Mouse (Mus musculus): ENCODE results near the gene Efcab11.

Gene Efcab11

DNA sequence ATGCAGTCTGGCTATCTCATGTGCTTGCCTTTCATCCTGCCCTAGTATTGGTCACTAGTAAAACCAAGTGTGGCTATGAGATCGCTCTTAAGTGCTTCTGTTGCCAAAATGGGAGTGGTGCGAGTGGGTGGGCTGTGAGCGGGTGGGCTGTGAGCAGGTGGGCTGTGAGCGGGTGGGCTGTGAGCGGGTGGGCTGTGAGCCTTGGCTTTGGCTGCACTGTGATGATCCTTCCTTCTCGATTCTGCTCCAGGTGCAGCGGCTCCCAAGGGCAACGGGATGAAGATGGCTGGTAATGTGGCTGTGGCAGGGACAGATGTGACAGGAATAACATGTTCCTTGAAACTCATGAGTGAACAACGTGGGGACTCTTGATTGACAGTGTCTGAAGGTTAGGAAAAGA, 128.0 kb downstream of the Efcab11 start:
- no peak for DNase-seq (ENCODE audit: low spot score in 2 of 2)

DNA sequence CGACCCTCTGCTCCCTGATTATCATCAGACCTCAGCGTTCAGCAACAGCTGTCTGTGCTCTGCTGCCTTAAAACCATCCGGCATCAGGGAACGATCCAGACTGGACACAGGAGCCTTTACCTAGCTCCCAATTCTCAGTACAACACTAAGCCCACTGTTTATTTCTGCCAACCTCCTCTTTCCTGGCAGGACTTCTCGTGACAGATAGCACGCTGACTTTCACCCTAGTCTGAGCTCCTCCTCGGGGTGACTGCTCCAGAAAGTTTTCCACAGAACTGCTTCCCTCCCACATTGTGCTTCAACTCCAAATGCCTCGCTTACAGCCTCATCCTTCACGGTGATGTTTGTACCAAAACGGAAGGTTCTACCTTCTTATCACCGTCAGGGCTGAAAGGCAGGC, 131.3 kb downstream of the Efcab11 start:
- DNase-seq (ENCODE audit: low spot score in 2 of 2): no peak

DNA sequence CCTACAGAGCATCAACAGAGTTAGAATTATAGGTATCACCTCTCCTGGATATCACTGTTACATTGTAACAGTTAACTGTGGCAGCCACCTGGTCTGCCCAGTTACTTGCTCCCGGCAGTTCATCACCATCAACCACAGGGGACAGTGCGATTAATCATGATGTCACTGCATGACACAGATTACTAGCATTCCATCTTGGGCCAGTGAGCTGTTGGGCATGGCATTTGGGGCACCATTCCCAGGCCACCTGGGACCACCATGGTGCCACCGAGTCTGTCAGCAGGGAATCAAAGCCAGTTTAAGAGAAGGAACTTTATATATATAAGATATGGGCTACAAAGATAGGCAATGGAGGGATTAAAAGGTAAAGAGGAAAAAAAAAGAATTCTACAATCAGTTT, 134.8 kb downstream of the Efcab11 start:
- DNase-seq (ENCODE audit: low spot score in 2 of 2): no peak

DNA sequence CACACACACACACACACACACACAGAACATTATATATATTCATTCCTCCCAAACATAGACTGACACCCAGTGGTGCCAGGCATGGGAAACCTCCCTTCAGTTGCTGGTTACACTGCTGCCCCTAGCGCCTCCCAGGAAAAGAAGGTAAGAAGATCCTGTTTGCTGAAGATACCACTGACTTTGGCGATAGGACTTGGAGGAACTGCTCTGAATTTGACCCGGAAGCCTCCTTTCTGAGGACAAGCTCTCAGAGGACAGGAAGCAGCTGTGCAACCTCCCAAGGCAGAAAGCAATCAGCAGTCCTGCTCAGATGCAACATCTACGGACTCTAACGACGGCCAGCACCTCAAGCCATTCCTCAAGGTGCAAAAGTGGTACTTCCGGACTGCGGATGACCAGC, 142.6 kb downstream of the Efcab11 start:
- DNase-seq (ENCODE audit: low spot score in 2 of 2): no peak

DNA sequence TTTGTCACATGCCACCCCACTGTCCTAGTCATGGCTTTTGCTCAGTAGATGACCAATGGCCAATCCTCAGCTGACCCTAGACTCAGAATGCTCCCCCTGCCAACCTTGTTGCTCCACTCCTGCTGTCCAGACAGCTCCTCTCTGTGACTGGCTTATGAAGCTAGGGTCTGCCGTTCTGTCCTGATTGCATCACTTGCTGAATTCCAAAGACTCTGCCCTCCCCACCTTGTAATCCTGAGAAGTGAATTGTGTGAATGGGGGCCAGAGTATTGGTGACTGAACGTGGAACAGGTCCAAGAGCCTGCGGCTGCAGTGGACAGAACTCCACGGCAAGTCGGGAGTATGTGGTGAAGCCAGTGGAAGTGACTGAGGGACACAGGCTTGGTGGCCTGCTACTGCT, 145.0 kb downstream of the Efcab11 start:
- no peak for DNase-seq (ENCODE audit: low spot score in 2 of 2)

DNA sequence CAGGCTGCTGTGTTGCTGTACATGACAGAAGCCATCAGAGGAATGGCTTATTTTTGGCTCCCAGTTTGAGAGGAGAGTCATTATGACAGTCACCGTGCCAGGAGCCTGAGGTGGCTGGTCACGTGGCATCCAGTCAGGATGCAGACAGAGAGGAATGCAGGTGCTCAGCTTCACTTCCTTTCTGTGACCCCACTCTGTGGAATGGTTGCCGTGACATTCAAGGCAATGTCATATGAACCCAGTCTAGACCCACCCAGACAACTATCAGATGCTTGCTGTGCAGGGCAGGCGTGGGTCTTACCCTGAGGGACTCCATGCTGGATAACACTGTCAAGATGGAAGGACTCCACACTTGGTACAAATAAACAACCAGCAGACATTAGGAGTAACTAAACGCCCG, 146.0 kb downstream of the Efcab11 start:
- DNase-seq (ENCODE audit: low spot score in 2 of 2): no peak

DNA sequence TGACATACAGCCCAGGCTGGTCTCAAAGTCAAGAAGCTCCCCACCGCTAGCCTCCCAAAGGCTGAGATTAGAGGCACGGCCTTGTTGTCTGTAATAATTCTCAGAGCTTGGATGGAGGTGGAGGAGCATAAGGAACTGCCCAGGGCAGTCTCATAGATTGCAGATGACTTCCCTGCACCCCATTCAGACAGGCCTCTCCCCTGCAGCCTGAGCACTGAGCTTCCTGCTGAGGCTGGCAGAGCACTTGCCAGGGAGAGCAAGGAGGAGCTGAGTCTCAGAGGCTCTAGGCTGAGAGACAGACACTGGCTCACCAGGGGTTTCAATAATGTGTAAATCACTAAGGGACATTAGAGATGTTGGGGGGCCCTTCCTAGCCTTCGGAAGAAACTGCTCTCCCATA, 147.3 kb downstream of the Efcab11 start:
- no peak for DNase-seq (ENCODE audit: low spot score in 2 of 2)

DNA sequence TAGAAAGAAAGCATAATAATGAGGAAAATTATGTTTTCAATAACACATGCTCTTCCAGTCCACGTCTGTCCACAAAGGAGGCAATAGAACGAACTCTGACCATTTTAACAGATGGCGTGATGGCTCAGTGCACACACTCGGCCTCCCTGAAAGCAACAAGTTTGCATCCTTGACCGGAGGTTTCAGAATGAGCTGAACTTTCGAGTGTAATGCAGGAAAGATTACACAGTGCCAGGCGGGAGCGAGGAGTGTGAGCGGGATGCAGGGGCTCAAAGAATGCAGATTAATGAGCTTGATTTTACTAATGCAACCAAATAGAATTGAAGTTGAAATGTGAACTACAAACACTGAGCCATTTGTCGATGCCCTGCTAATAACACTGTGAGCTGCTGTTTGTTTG, 149.1 kb downstream of the Efcab11 start:
- DNase-seq (ENCODE audit: low spot score in 2 of 2): no peak

DNA sequence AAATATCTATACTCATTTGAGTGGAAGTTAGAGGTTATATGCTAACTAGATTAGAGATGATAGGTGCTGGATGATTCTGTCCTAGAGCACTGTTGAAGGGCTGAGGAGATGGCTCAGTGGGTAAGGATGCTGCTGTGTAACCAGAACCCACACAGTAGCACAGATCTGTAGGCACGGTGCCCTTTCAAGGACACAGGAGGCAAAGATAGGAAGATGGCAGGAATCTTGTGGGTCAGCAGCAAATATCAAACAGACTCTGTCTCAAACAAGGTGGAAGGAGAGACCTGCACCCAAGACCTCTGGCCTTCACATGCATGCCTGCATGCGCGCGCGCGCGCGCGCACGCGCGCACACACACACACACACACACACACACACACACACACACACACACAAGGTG, 160.0 kb downstream of the Efcab11 start:
- DNase-seq (ENCODE audit: low spot score in 2 of 2): no peak

DNA sequence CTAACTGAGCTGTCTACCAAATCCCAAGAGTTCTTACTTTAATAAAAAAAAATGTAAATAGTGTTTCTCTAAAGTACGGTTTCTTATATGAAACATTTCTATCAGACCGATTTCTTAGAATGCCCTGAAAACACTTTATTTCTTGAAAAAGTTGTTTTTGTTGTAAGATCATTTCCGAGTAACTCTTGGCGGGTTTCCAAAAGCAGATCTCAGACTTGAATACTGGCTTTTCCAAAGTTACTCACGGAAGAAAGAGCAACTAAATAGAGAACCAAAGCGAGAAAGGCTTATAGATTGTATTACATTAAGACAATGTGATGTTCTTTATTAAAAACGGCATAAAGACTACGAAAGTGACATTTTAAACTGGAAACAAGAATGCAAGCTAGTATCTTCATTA, 160.4 kb downstream of the Efcab11 start:
- no peak for DNase-seq (ENCODE audit: low spot score in 2 of 2)

DNA sequence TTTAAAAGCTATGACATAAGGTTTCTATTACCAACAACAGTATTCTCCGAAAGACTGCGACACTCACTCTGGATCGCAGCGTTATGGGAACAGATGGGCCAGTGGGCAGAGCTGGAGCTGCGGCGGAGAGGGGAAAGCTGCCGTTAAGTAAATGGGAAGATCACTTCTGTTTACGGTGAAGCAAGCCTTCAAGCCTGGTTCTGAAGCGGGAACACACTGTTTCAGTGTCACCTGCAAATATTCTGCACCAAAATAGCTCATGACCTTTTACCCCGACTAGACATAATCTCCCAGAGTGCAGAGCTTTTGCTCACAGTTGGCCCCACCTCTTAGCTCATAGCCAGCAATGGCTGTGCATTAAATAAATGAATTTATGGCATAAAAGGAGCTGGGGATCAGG, 162.9 kb downstream of the Efcab11 start:
- DNase-seq (ENCODE audit: low spot score in 2 of 2): no peak

DNA sequence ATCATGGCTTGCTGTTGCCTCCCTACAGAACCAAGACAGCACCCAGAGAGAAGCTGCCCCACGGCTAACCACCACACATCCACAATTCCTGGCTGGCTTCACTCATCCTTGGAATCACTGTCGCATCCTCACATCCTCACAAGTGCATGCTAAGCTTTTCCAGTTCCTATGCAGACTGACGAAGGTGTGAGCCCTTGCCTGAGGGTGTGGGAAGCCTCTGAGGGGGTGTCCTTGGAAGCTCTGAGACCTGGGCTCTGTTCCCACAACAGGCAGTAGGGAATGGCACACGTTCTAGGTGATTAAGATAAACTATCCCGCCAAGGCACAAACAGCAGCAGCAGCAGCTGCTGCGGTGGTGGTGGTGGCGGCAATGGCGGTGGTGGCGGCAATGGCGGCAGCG, 164.5 kb downstream of the Efcab11 start:
- no peak for DNase-seq (ENCODE audit: low spot score in 2 of 2)

DNA sequence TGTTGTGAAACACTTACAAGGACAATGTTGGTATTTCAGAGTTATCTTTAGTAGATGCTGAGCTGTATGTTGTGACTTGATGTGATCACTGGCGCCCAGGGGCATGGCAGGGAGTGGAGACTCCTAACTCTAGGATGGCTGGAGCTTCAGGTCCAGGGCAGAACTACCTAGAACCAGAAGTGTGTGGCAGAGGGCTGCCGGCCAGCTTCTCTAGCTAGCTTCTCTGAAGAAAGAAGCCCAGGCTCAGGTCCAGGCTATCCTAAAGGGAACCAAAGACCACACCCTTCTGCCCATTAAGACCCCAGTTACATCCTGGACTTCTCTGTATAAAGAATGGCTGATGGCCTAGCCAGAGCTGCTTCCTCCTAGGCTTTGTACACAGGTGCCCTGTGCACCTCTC, 166.1 kb downstream of the Efcab11 start:
- DNase-seq (ENCODE audit: low spot score in 2 of 2): no peak

DNA sequence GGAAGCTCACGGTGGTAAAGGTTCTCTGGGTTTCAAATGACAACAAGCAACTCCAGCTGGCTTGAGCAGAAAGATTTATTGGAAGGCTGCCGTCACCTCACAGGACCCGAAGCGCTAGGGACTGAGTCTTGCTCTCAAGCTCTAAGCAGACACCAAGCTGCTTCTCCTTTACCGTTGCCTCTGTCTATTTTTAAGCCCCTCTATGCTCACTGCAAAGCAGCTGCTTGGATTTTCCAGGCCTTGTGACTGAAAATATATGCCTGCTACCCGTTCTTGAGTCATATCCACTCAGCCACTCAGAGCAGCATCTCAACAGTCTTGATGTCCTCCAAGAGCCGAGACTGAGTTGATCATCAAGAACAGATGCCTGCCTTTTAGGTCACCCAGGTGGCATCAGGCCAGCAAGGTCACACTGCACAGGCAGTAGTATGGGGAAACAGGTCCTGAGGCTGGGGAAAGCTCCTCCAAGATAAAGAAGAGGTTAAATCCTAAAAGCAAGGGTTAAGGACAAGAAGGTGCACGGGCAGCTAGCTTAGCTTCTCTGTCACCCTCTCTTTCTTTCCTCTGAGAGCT, 168.1 kb downstream of the Efcab11 start:
- DNase-seq (ENCODE audit: low spot score in 2 of 2): peak in 1 of 2 experiments; percentile 24

DNA sequence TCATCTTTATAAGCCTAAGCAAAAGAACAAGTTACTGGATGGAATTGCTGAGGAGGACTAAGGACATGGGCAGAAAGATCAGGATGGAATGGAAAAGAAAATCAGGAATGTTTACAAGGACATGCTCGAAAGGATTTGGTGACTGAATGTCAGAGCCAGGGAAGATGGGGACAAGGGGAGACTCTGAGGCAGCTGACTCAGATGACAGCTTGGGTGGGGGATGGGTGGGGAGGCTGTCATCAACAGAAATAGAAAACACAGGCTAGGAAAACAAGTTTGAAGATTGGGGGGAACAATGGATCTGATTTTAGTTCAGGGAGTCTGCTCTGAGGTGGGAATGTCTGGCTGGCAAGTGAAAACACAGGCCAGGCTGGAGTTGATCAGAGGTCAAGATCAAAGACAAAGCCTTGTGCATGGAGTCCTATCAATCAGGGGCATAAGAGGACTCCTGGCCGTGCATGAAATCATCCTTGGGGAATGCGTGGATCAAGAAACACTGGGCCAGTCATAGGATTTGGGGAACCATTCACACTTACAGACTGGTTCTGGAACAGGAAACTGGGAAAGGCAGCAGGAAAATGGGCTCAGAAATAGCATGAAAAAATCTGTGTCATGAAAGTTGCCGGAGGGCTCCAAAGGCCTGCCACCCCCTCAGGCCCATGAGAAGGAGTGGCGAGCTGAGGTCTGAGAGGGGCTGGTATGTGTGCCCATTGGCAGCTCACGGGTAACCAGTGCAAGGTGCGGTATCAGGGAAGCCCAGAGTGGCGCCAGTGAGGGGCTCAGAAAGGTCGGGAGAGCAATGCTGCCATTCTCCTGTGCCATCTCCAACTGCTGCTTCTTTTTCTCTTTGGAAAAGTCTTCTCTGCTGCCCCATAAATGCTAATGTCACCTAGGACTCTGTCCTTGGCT, 168.9 kb downstream of the Efcab11 start:
- no peak for DNase-seq (ENCODE audit: low spot score in 2 of 2)

DNA sequence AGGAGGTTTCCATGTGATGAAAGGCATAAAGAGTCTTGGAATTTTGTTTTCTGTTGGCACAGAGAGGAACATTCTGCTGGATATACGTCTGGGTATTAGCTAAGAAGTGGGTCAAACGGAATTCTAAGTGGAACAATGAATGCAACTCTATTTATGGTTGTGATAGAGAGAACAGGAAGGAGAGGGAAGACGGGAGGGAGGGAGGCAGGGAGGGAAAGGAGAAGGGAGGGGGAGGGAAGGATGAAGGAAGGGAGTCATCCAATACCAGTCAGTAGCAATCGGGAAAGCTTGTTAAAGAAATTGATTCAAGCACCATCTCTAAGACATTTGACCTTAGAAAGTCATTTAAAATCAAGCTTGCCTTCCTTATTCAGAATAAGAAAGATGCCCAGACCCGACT, 172.0 kb downstream of the Efcab11 start:
- no peak for DNase-seq (ENCODE audit: low spot score in 2 of 2)

DNA sequence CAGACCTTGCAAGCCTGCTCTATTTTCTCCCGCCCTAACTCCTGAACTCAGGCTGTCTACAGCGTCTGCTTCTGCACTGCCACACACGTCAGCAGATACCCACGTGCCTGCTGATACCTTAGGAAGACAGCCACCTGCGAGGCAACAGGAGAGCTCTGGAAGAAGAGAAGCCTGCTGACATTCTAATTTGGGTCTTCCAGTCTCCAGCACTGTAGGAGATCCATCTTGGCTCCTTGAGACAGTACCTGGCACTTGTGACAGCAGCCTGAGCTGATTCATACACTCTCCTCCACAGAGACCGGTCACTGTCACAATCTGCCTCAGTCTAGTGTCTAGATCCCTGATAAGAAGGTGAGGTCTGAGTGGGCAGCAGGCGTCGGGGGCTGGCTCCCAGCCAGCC, 182.0 kb downstream of the Efcab11 start:
- no peak for DNase-seq (ENCODE audit: low spot score in 2 of 2)

DNA sequence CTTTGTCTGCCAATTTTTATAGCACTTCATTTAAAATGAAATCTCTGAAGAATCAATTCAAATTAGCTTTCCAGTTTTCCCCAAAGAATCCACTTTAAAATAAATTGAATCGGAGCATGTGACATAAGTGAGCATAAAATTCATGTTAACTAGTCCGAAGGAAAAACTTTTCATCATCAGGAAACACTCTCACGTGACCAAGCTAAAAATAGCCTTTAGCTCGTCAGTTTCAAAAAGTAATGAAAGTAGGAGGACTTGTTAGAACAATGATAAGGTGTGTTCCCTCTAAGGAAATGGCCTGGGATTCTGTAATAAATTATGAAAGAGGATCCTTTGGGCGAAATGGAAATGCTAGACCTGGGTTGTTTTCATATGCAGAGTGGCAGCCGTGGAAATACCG, 183.9 kb downstream of the Efcab11 start:
- no peak for DNase-seq (ENCODE audit: low spot score in 2 of 2)

DNA sequence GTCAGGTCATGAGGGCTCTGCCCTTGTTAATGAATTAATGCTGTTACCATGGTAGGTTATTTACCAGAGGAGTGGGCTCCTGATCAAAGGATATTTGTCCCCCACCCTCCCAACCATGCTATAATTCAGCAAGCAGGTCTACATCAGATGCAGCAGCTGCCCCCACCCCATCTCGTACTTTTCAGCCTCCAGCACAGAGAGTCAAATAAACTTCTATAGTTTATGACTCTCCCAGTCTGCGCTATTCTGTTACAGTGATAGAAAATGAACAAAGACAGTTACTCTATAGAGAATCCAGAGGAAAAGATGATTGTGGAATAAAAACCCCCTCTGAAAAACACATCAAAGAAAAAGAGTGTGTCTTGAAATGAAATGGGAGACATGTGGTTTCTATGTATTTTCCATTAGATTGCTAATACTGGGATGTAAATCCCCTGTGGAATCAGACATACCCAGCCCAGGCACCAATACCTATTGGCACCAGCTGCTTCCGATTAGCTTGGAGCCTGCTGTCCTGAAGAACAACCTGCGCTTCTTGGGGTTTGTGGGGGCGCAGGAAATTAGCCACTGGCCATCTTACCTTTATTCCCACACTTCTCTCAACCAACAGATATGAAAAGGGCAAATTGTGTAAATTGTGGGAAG, 184.7 kb downstream of the Efcab11 start:
- DNase-seq (ENCODE audit: low spot score in 2 of 2): no peak

DNA sequence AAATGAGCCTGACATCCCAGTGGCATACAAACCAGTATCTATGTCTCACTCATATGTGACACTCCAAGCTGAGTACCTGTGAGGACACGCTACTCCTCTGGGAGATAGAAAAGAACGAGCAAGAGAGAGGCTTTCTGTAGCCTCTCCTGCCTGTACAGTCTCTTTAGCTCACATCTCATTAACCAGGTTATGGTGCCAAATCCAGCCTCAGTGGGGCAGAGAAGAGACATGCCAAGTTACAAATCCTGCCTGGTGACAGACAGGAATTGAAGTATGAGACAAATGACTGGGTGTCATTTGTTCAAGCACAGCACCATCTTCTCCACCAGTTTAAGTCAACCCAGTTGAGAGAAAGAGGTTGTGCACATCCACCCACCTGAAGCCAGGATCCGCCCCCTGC, 190.2 kb downstream of the Efcab11 start:
- DNase-seq (ENCODE audit: low spot score in 2 of 2): no peak

DNA sequence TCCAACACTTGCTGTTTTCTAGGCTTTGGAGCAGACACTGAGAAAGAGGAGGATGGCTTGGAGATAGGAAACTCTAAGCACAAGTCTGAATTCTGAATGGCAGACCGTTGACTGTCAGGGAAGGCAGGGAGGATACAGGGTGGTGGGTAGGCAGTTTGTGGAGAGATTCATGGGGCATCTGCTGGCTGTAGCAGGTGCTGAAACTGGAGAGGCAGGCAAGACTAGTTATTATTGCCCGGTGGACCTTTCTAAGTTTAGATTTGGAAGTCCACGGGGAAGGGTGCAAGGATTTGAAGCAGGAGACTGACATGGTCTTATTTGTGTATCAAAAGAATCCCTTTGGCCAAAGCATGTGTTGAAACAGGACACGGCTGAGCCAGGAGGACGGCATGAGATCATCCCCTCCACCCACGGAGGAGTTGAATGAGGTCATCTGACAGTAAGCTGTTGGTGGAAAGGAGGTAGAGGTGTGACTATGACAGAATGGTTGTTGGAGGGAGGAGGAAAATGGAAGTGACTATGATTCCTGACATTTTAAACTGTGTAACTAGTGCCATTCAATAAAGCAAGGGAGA, 197.7 kb downstream of the Efcab11 start:
- no peak for DNase-seq (ENCODE audit: low spot score in 2 of 2)

DNA sequence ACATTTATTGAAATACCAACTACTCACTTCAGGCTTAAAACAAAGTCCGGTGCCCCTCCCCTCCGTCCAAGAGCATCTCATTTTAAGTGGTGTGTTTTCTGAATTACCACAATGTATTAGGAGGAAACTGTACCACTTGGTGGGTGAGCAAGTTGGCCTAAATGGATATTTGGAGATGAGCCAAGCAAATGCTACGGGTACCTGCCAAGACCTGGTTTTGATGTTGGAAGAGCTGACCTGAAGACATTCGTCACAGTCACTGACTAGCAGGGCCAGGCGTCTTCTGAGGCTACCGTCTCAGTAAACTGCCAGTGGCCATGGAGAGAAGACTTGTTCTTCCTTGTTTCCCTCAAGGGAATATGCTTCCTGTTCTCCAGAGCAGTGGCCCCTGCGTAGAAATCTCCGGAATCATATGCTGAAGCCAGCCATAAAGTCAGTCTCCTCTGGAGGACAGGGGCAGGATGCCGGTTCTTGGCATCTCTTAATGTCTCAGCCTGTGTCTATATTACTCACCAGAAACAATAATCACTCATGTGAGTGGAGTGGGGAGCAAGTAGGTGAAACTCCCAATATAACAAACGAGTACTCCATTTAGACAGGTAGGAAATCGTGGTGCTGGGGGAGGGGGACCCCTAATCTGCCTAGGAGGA, 198.7 kb downstream of the Efcab11 start:
- DNase-seq (ENCODE audit: low spot score in 2 of 2): no peak

Measured in frontal cortex, postnatal 25 days (tissue).